Mouse (Mus musculus) C3H10T1/2 (cell line): ENCODE data around the gene Camk2b. TPM values are rescaled to one million over a fixed set of nuclear protein-coding genes. Genes with fewer than 3 reads are reported as not detected.

Experiments used
- polyA plus RNA-seq, 2 experiments: library from polyadenylated mRNA; unstranded; fragments of >200 nt; fragmentation: generic; extraction: Trizol; gene quantifications; one replicate each; pipeline ENCODE4 v1.2.1; 2012; ENCODE audit warnings: missing spikeins in 2 of 2

Camk2b gene
- polyA plus RNA-seq = under 1 TPM; 0.19 to 0.30 TPM

DNA sequence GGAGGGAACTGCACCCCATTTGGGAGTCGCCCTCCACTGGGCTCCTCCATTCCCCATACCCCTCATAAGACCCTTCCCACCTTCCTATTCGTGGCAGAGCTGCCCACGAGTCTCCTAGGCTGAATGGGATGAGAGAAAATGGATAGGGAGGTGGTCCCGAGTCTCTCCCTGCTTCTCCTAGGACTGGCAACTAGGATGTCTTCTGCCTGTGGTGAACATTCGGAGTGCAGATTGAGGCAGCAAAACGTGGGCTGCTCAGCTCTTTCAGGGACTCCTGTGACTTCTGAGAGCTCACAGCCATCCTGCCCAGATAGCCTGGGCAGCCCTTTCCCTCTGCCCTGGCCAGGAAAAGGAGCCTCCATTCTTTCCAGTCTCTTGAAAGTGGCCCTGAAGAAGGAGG, at the start of gene Camk2b:
Gene Camk2b (minus strand): TSS at position 187 of the 400 bp plus-strand sequence.

DNA sequence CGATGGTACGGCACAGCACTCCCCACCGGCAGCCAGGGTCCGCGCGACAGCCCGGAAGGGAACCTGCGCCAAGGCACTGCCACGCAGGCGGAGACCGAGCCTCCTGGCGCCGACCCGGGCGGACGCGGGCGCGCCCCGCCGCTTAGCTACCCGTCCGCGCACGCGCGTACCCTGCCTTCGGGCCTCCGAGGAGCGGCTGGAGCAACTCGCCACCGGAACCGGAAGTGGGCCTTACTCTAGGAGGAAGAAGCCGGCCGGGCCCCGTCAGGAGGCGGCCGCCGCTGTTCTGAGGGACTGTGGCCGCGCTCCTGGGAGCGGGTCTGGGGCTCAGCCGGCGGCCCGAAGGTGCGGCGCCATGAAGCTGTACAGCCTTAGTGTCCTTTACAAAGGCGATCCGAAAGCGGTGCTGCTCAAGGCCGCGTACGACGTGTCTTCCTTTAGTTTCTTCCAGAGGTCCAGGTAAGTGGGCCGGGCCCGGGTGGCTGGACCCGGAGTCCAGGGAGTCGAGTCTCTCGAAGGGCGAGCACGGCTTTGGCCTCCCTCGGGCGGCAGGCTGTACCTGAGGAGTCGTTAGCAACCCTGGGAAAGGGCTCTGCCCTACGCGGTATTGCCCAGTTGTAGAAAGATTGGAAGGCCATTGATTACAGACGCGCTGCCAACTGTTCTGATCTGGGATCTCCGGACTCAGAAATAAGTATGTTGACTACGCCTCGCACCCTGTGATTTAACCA, 110.5 kb downstream of the Camk2b start, which contains the start of gene Ykt6:
Gene Ykt6 (plus strand): TSS at position 148 of the 731 bp plus-strand sequence.

DNA sequence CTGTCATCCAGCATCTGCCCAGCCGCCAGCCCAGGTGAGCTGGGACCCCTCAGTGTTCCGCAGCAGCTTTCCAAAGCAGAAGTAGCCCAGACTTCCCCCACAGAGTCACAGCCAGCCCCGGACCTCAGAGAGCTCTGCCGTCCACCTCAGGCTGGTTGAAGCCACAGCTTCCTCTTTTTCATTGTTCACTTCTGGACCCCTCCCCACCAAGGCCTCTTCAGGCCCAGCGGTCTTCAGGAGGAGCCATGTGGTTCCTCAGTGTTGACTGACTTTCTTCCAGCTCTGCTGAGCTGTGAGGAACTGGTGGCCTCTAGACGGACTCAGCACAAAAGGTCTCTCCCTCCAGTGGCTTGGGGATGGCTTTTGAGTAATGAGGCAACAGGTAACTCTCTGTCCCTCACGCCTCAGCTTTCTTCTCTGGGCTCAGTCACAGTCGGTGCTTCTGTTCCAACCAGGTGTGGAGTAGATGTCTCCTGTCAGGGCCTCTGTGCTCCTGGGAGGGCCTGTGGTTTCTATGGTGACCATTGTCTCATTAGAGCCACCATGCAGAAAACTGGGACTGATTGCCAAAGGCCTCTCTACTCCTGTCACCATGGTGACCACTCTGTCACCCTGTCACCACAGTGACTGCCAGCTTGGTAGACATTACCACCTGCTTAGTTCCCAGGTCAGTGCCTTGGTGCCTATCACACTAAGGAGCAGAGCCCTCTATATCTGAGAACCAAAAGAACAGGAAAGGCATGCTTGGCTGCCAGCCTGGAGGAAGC, 116.4 kb downstream of the Camk2b start, which contains the start of gene Gck:
Gene Gck (minus strand): TSS at position 496 of the 767 bp plus-strand sequence.

Other genes starting within 250 kb of the Camk2b start
- 10 to 100 TPM in 1 of 2 experiments, 1 to 10 TPM in 1; 6.7 to 19.5 TPM for gene Polm, start 228.3 kb downstream of the Camk2b start, polyA plus RNA-seq
- 100 to 1,000 TPM; 142 to 464 TPM for gene Aebp1, start 204.4 kb downstream of the Camk2b start, polyA plus RNA-seq
- 100 to 1,000 TPM in 1 of 2 experiments, 10 to 100 TPM in 1; 90.6 to 273 TPM for gene Pold2, start 188.1 kb downstream of the Camk2b start, polyA plus RNA-seq
- gene Myl7, start 167.6 kb downstream of the Camk2b start, polyA plus RNA-seq = under 1 TPM; 0.07 to 0.25 TPM
- gene Gck, start 116.3 kb downstream of the Camk2b start, polyA plus RNA-seq = not detected
- 10 to 100 TPM; 46.7 to 98.8 TPM for gene Ykt6, start 110.7 kb downstream of the Camk2b start, polyA plus RNA-seq
- under 1 TPM; 0.02 to 0.26 TPM for gene A730071L15Rik, start 133.7 kb upstream of the Camk2b start, polyA plus RNA-seq
- gene Nudcd3, start 134.1 kb upstream of the Camk2b start, polyA plus RNA-seq = 10 to 100 TPM; 32.9 to 52.0 TPM
- gene Npc1l1, start 163.8 kb upstream of the Camk2b start, polyA plus RNA-seq = under 1 TPM; 0.01 to 0.08 TPM
- gene Ddx56, start 201.4 kb upstream of the Camk2b start, polyA plus RNA-seq = 100 to 1,000 TPM in 1 of 2 experiments, 10 to 100 TPM in 1; 40.6 to 118 TPM
- 10 to 100 TPM; 12.7 to 52.1 TPM for gene Tmed4, start 208.5 kb upstream of the Camk2b start, polyA plus RNA-seq
- gene Ogdh, start 225.3 kb upstream of the Camk2b start, polyA plus RNA-seq = 10 to 100 TPM; 48.7 to 51.6 TPM